Mouse (Mus musculus) heart, embryonic 10.5 days (tissue): ENCODE measurements around the gene Tbc1d23. TPM values are rescaled to one million over a fixed set of nuclear protein-coding genes. Genes with fewer than 3 reads are reported as not detected.
A peak's percentile ranks its signal among the peaks of the same experiment; 100 is the strongest.

ENCODE experiments used
- DNase-seq: peaks from one replicate; pipeline ENCODE4 v3.0.0-alpha.2; 2017; ENCODE audit warnings: low spot score
- H3K27ac ChIP-seq: fragments of 300-500 bp; sonication (generic); 2 replicates; pipeline ENCODE4 v1.5.1; 2016; ENCODE audit warnings: mild to moderate bottlenecking
- H3K27me3 ChIP-seq: fragments of 300-500 bp; sonication (generic); 2 replicates; pipeline ENCODE4 v1.6.1; 2016; ENCODE audit warnings: mild to moderate bottlenecking; ENCODE audit not compliant: poor library complexity, insufficient read depth, severe bottlenecking
- H3K36me3 ChIP-seq: fragments of 300-500 bp; sonication (generic); 2 replicates; pipeline ENCODE4 v1.6.1; 2016; ENCODE audit warnings: mild to moderate bottlenecking, moderate library complexity
- H3K4me1 ChIP-seq: fragments of 300-500 bp; sonication (generic); 2 replicates; pipeline ENCODE4 v1.6.1; 2016; ENCODE audit warnings: mild to moderate bottlenecking
- H3K4me3 ChIP-seq: fragments of 300-500 bp; sonication (generic); 2 replicates; pipeline ENCODE4 v1.5.1; 2016; ENCODE audit warnings: mild to moderate bottlenecking, moderate library complexity
- H3K9me3 ChIP-seq: fragments of 300-500 bp; sonication (generic); 2 replicates; pipeline ENCODE4 v1.6.1; 2016; ENCODE audit warnings: mild to moderate bottlenecking, moderate library complexity
- WGBS: fragments of 180-500 bp; shearing (Covaris S2); methylation state at CpG from one replicate; pipeline ENCODE4 v1.1.7; 2016; 5-methylcytosine and 5-hydroxymethylcytosine counted together
- polyA plus RNA-seq: library from polyadenylated mRNA; unstranded; fragments of >200 nt; fragmentation: Nextera tagmentation; extraction: Ambion mirVana; gene quantifications from 2 replicates; pipeline ENCODE4 v1.2.1, GENCODE M21; 2016

The Tbc1d23 gene
- polyA plus RNA-seq, 1 experiment from 2014 or later, result 16.7 TPM

GRCm38 (mm10) chr16:57167514-57167912 lies 63.8 kb downstream of the Tbc1d23 start:
- peak overlapping the region; percentile 95 for H3K27ac ChIP-seq
- WGBS, result 33% methylated on average over 5 of the region's 5 CpGs
- no peak for DNase-seq
- H3K4me1 ChIP-seq, result peaks cover 3% of the 10 kb centered on the region; the same call in 1 of the 2 replicates
- H3K27me3 ChIP-seq, result no peaks in the 10 kb centered on the region
- peak overlapping the region; percentile 88 for H3K4me3 ChIP-seq
- peaks cover 12% of the 10 kb centered on the region for H3K36me3 ChIP-seq
- no peaks in the 10 kb centered on the region for H3K9me3 ChIP-seq

DNA sequence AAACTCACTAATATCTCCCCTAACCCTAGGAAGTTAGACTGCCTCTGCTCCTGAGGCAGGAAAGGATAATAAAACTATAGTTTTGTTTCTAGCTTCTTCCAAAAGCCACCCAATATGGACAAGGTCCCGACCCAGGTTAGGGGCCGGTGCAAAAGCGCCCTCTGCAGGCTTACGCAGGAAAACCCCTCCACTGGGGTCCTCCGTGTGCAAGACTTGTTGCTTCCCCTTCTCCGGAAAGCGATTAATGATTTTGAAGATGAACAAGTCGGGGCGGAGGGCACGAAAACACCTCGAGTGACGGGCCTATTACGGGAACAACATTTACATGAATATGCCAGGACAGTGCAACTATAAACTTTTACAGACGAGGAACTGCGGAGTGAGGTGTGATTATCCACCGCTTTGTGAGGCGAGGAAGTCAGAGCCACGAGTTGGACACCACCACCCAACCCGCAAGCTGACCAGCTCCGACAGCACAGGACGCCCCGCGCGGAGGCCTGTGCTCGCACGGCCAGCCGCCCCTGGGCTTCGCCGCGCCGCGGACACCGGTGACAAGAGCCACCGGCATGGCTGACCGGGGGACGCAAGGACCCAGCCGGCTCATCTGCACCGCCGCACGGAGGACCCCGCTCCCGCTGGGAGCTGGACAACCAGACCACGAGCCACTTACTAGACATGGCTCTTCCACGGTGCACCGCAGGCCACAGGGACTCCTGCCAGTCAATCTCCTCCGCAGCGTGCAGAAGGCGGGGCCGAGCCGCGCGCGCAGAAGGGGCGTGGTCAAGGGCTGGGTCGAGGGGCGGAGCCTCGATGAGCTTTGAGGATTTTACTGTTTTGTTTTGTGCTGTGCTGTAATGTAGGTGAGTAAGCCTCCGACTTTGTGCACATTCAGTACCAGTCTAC lies 64.4 kb downstream of the Tbc1d23 start, which contains the start of gene Nit2:
Gene Nit2, minus strand, starts transcription at position 731 of the 903 bp plus-strand sequence.
- peaks cover 3% of the 10 kb centered on the region; the same call in 1 of the 2 replicates for H3K4me1 ChIP-seq
- H3K4me3 ChIP-seq, result peak within 1 kb of the TSS; percentile 88
- WGBS, result under 1% methylated on average over 58 of the region's 58 CpGs
- peaks cover 15% of the 10 kb centered on the region for H3K36me3 ChIP-seq
- no peaks in the 10 kb centered on the region for H3K27me3 ChIP-seq
- H3K9me3 ChIP-seq, result no peaks in the 10 kb centered on the region
- H3K27ac ChIP-seq, result peak within 1 kb of the TSS; percentile 95
- DNase-seq, result peak; percentile 97

DNA sequence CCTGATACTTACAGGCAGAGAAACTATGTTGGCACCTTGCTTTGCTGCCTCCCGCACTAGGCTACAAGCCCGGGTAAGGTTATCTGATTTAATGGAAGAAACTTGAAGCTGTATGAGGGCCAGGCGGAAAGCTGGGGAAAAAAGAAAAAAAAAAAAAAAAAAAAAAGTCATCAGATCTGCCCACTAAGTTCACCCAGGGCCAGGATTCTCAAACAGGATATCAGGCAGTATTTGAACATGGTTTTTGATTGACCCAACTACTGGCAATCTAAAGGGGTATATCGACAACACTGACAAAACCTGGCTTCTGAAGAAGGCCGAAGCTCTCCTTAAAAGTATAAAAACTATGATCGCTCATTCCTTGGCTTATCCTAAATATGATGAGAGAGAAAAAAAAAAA lies 65.2 kb downstream of the Tbc1d23 start:
- Histone ChIP-seq H3K27ac (no peak overlapping the region), H3K4me1 (peaks cover 3% of the 10 kb centered on the region; the same call in 1 of the 2 replicates), H3K27me3 (no peaks in the 10 kb centered on the region), H3K36me3 (peaks cover 17% of the 10 kb centered on the region), H3K9me3 (no peaks in the 10 kb centered on the region), H3K4me3 (peak overlapping the region; percentile 88)
- 78% methylated on average over 6 of the region's 6 CpGs for WGBS
- DNase-seq, result no peak

GRCm38 (mm10) chr16:57165157-57165556 lies 66.1 kb downstream of the Tbc1d23 start:
- peaks cover 19% of the 10 kb centered on the region; the same call in 1 of the 2 replicates for H3K36me3 ChIP-seq
- H3K4me3 ChIP-seq, result no peak overlapping the region
- no peaks in the 10 kb centered on the region for H3K27me3 ChIP-seq
- no peak overlapping the region for H3K27ac ChIP-seq
- no peaks in the 10 kb centered on the region for H3K9me3 ChIP-seq
- no peak for DNase-seq
- whole genome bisulfite sequencing, result 94% methylated on average over 5 of the region's 5 CpGs
- peaks cover 3% of the 10 kb centered on the region; the same call in 1 of the 2 replicates for H3K4me1 ChIP-seq

DNA sequence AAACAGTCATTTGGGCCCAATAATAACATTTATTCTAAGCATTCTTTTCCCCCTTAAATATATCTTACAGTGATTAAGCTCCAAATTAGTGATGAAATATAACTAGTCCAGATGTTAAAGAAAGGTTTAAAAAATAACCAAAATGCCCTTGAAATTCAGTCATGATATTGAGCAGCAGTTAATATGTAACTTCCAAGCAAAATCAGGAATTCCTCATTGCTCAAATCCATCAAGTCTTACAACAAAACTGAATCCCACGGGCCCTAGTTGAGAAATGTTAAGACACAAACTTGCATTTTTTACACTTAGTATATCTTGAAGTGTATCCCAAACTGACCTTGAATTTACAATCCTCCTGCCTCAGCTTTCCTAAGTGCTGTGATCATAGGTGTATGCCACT lies 67.6 kb downstream of the Tbc1d23 start:
- Histone ChIP-seq H3K27ac (no peak overlapping the region), H3K27me3 (no peaks in the 10 kb centered on the region), H3K36me3 (peaks cover 28% of the 10 kb centered on the region), H3K4me3 (no peak overlapping the region), H3K9me3 (no peaks in the 10 kb centered on the region), H3K4me1 (peaks cover 3% of the 10 kb centered on the region; the same call in 1 of the 2 replicates)
- 90% methylated on average over 1 of the region's 1 CpGs for WGBS
- no peak for DNase-seq

- peaks cover 3% of the 10 kb centered on the region; the same call in 1 of the 2 replicates for H3K4me1 ChIP-seq
- DNase-seq, result no peak
- H3K27me3 ChIP-seq, result no peaks in the 10 kb centered on the region
- WGBS, result 90% methylated on average over 5 of the region's 5 CpGs
- H3K4me3 ChIP-seq, result no peak overlapping the region
- peaks cover 30% of the 10 kb centered on the region for H3K36me3 ChIP-seq
- H3K9me3 ChIP-seq, result no peaks in the 10 kb centered on the region
- H3K27ac ChIP-seq, result no peak overlapping the region
Measured at GRCm38 (mm10) chr16:57162841-57163240, 68.5 kb downstream of the Tbc1d23 start.

GRCm38 (mm10) chr16:57159835-57160234 lies 71.5 kb downstream of the Tbc1d23 start:
- peaks cover 54% of the 10 kb centered on the region for H3K36me3 ChIP-seq
- 60% methylated on average over 7 of the region's 7 CpGs for WGBS

DNA sequence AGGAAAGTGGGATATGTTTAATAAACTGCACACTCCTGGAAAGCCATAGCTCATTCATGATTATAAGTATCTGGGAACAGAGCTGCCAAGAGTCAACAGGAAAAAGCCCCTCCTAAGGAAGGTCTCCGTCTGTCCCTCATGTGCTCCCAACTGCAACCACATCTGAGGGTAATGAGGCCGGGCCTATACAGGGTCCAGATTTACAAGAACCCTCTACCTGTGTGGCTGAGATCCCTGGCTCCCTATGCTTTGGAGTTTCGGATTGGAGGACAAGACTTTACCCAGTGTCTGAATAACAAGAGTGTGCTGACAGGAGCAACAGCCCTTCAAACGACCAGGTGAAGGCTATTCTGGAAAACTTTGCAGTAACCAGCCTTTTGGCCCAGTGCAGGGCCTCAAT lies 73.6 kb downstream of the Tbc1d23 start:
- 71% methylated on average over 4 of the region's 4 CpGs for WGBS
- H3K36me3 ChIP-seq, result peaks cover 69% of the 10 kb centered on the region
- no peak for DNase-seq
- no peaks in the 10 kb centered on the region for H3K4me1 ChIP-seq
- no peak overlapping the region for H3K4me3 ChIP-seq
- no peaks in the 10 kb centered on the region for H3K9me3 ChIP-seq
- no peak overlapping the region for H3K27ac ChIP-seq
- no peaks in the 10 kb centered on the region for H3K27me3 ChIP-seq

More at GRCm38 (mm10) chr16:57159835-57160234, 71.5 kb downstream of the Tbc1d23 start:
- Histone ChIP-seq H3K27ac (no peak overlapping the region), H3K4me3 (no peak overlapping the region), H3K4me1 (no peaks in the 10 kb centered on the region), H3K9me3 (no peaks in the 10 kb centered on the region), H3K27me3 (no peaks in the 10 kb centered on the region)
- no peak for DNase-seq

DNA sequence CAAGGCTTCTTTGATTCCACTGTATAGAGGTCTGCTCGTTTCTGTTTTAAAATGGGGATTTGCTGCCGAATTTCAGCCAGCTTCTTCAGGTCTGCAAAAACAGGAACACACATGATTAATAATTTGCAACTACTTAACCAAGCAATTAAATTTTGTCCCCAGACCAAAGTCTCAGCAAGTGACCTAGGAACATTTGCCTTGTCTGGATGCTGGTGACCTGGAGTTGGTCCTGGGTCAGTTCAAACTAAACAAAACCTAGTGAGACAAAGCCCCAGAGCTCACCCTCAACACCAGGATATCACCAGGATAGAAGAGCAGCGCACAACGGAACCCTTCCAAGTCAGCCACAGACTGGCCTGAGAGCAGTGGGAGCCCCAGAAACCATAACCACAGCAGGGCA lies 74.2 kb downstream of the Tbc1d23 start:
- WGBS, result 90% methylated on average over 4 of the region's 4 CpGs
- no peak overlapping the region for H3K4me3 ChIP-seq
- no peak overlapping the region for H3K27ac ChIP-seq
- DNase-seq, result no peak
- H3K27me3 ChIP-seq, result no peaks in the 10 kb centered on the region
- peaks cover 70% of the 10 kb centered on the region for H3K36me3 ChIP-seq
- no peaks in the 10 kb centered on the region for H3K9me3 ChIP-seq
- H3K4me1 ChIP-seq, result no peaks in the 10 kb centered on the region

DNA sequence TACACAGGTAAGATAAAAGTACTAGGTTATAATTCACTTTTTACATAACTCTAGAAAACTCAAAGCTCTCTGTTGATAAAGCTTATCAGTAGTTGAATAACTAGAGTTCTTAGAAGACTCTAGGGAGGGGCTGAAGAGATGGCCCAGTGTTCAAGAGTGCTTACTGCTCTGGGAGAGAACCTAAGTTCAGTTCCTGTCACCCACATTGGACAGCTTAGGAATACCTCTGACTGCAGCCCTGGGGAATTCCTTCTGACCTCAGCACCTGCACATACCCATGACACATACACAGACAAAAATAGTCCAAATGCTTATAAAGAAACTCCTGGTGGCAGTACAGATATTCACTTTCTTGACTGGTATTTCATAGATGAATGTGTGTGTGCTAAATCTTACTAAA lies 75.4 kb downstream of the Tbc1d23 start:
- no peaks in the 10 kb centered on the region for H3K27me3 ChIP-seq
- no peaks in the 10 kb centered on the region for H3K9me3 ChIP-seq
- no peak for DNase-seq
- H3K27ac ChIP-seq, result no peak overlapping the region
- H3K4me3 ChIP-seq, result no peak overlapping the region
- H3K4me1 ChIP-seq, result no peaks in the 10 kb centered on the region
- H3K36me3 ChIP-seq, result peaks cover 70% of the 10 kb centered on the region

DNA sequence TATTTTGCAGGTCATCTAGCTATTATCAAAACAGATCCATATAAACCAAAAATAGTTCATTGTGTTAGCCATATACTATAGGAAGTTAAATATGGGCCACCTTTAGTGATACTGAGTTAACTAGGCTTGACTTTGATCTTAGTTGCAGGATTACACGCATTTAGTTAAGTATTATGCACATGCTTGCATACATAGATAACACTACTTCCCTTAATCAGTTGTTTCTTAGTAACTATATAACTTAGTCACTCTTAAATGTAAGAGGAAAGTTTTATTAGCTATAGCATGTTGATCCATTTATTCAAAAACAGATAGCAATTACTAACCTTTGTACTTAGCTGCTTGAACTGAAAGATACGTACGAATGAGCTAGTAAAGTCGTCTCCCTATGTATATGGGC lies 79.9 kb downstream of the Tbc1d23 start:
- DNase-seq, result no peak
- 92% methylated on average over 4 of the region's 4 CpGs for WGBS
- peaks cover 88% of the 10 kb centered on the region for H3K36me3 ChIP-seq

DNA sequence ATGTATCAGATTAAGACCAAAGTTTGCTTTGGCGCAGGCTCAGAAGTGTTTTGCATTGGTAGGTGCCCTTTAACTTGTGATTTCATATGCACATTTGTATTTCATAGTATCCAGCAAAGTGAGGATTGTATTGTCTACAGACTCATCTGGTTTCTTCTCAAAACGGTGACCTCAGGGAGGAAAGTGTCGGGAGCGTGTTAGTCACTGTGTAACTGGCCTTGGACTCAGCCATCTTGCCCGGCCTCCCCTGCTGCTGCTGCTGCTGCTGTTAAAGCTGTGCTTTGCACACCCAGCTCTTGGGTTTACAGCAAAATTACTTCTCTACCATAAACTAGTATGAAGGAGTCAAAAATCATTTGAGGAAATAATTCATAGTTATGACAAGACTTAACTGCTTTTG lies 86.6 kb downstream of the Tbc1d23 start:
- peaks cover 71% of the 10 kb centered on the region for H3K36me3 ChIP-seq
- no peaks in the 10 kb centered on the region for H3K4me1 ChIP-seq
- no peak overlapping the region for H3K27ac ChIP-seq
- H3K4me3 ChIP-seq, result no peak overlapping the region
- no peak for DNase-seq
- 94% methylated on average over 5 of the region's 5 CpGs for WGBS
- no peaks in the 10 kb centered on the region for H3K27me3 ChIP-seq
- no peaks in the 10 kb centered on the region for H3K9me3 ChIP-seq

More for the DNA sequence above, 79.9 kb downstream of the Tbc1d23 start:
- H3K9me3 ChIP-seq, result no peaks in the 10 kb centered on the region
- H3K27ac ChIP-seq, result no peak overlapping the region
- no peak overlapping the region for H3K4me3 ChIP-seq
- no peaks in the 10 kb centered on the region for H3K27me3 ChIP-seq
- H3K4me1 ChIP-seq, result no peaks in the 10 kb centered on the region

- Histone ChIP-seq H3K36me3 (peaks cover 40% of the 10 kb centered on the region), H3K27ac (no peak overlapping the region), H3K27me3 (no peaks in the 10 kb centered on the region), H3K9me3 (no peaks in the 10 kb centered on the region), H3K4me3 (no peak overlapping the region), H3K4me1 (no peaks in the 10 kb centered on the region)
- WGBS, result 94% methylated on average over 6 of the region's 6 CpGs
- DNase-seq, result no peak
Measured at GRCm38 (mm10) chr16:57133611-57134010, 97.7 kb downstream of the Tbc1d23 start.
